Mouse (Mus musculus) hindbrain, postnatal 0 days (tissue): ENCODE data around the gene 2010111I01Rik. TPM values are rescaled to one million over a fixed set of nuclear protein-coding genes. Genes with fewer than 3 reads are reported as not detected.

Source experiments
- ATAC-seq: fragments of 200-750 bp; cut with Nextera tagmentation; 2 replicates; pipeline ENCODE4 v1.8.0; 2017; ENCODE audit warnings: mild to moderate bottlenecking, moderate TSS enrichment, moderate library complexity
- DNase-seq: peaks from one replicate; pipeline ENCODE4 v3.0.0-alpha.2; 2015; ENCODE audit warnings: low spot score
- H3K27ac ChIP-seq: fragments of 300-500 bp; sonication (generic); 2 replicates; pipeline ENCODE4 v1.5.1; 2014; ENCODE audit warnings: mild to moderate bottlenecking
- H3K27me3 ChIP-seq: fragments of 300-500 bp; sonication (generic); 2 replicates; pipeline ENCODE4 v1.6.1; 2014; ENCODE audit warnings: low read length, mixed read lengths; ENCODE audit not compliant: insufficient read depth
- H3K36me3 ChIP-seq: fragments of 300-500 bp; sonication (generic); 2 replicates; pipeline ENCODE4 v1.6.1; 2014; ENCODE audit warnings: low read length, mixed read lengths; ENCODE audit not compliant: insufficient read depth
- H3K4me1 ChIP-seq: fragments of 300-500 bp; sonication (generic); 2 replicates; pipeline ENCODE4 v1.6.1; 2014; ENCODE audit warnings: antibody characterized with exemption, low read length, mixed read lengths; ENCODE audit not compliant: insufficient read depth
- H3K4me2 ChIP-seq: fragments of 300-500 bp; sonication (generic); 2 replicates; pipeline ENCODE4 v1.6.1; 2014; ENCODE audit warnings: low read depth, mild to moderate bottlenecking, low read length, moderate library complexity, mixed read lengths
- H3K4me3 ChIP-seq: fragments of 300-500 bp; sonication (generic); 2 replicates; pipeline ENCODE4 v1.5.1; 2014; ENCODE audit warnings: low read length
- H3K9ac ChIP-seq: fragments of 300-500 bp; sonication (generic); replicated peaks from 2 replicates; pipeline ENCODE4 v1.6.1; 2014; ENCODE audit warnings: mild to moderate bottlenecking, low read length, moderate library complexity, mixed read lengths
- H3K9me3 ChIP-seq: fragments of 300-500 bp; sonication (generic); 2 replicates; pipeline ENCODE4 v1.6.1; 2016; ENCODE audit warnings: low read length, mixed read lengths
- CTCF ChIP-seq: IDR thresholded peaks from 2 replicates; pipeline ENCODE4 v1.5.1; 2016; ENCODE audit warnings: antibody characterized with exemption, control low read depth, low read depth
- WGBS: fragments of 180-500 bp; shearing (Covaris S2); extraction: QIAGEN DNeasy Blood & Tissue Kit; methylation state at CpG from one replicate; pipeline ENCODE4 v1.1.7; 2014; 5-methylcytosine and 5-hydroxymethylcytosine counted together
- microRNA counts: library from miRNA; unstranded; fragments of <30 nt; microRNA quantifications from one replicate; lab custom pipeline; 2015
- microRNA-seq, 2 experiments: library from miRNA; unstranded; fragments of <30 nt; microRNA quantifications; one replicate each; pipeline ENCODE4; 2016
- polyA plus RNA-seq: library from polyadenylated mRNA; unstranded; fragments of >200 nt; fragmentation: Nextera tagmentation; extraction: Ambion mirVana; gene quantifications from 2 replicates; pipeline ENCODE4 v1.2.1, GENCODE M21; 2015
- total RNA-seq: library from RNA; depleted of rRNA; stranded (reverse); fragments of >200 nt; gene quantifications from 2 replicates; pipeline ENCODE4 v1.2.3, GENCODE M21; 2014; rRNA removed

The 2010111I01Rik gene
- total and polyA plus RNA-seq, 2 experiments from 2014 or later, result 15.9 to 29.8 TPM

GRCm38 (mm10) chr13:63373460-63374166 lies 408.9 kb downstream of the 2010111I01Rik start:
- Histone ChIP-seq H3K4me3 (no peak overlapping the region), H3K4me2 (no peak overlapping the region), H3K27ac (no peak overlapping the region), H3K4me1 (no peaks in the 10 kb centered on the region), H3K27me3 (no peaks in the 10 kb centered on the region), H3K9ac (no peak overlapping the region), H3K36me3 (no peaks in the 10 kb centered on the region), H3K9me3 (no peaks in the 10 kb centered on the region)
- DNase-seq (no peak), ATAC-seq (no peak)
- no peak for TF ChIP-seq CTCF
- 91% methylated on average over 7 of the region's 7 CpGs for WGBS

MicroRNA genes within 50 kb of the gene (microRNA counts, 519-probe panel; counts per million panel counts)
- microRNA mmu-miR-23b (lab: Ali Mortazavi, UCI) (3,652 counts per million, percentile 63 among the panel's probes with 10 or more counts), microRNA mmu-miR-24 (lab: Ali Mortazavi, UCI) (3,421 counts per million, percentile 57 among the panel's probes with 10 or more counts), microRNA mmu-miR-27b (lab: Ali Mortazavi, UCI) (2,254 counts per million, percentile 32 among the panel's probes with 10 or more counts)

Small RNA genes lying within 50 kb of the gene (microRNA-seq; reads per million reads assigned to microRNA genes)
- 7,653 to 11,005 reads per million in 2 experiments for gene Mir23b
- gene Mir24-1, result 0 reads per million in 2 experiments
- 1,226 to 1,351 reads per million in 2 experiments for gene Mir27b
- 0 reads per million in 2 experiments for gene Mir3074-1

Other genes with a start within 250 kb of the 2010111I01Rik start
- 7.2 and 14.1 TPM in 2 replicates for gene Platr25, start 204.2 kb upstream of the 2010111I01Rik start, total RNA-seq
- 13.1 and 15.7 TPM in 2 replicates for gene Platr25, start 204.2 kb upstream of the 2010111I01Rik start, polyA plus RNA-seq
- 1.5 and 3.1 TPM in 2 replicates for gene Gm5141, start 179.1 kb upstream of the 2010111I01Rik start, total RNA-seq
- 4.3 and 4.8 TPM in 2 replicates for gene Gm5141, start 179.1 kb upstream of the 2010111I01Rik start, polyA plus RNA-seq
- 0.50 and 0.78 TPM in 2 replicates for gene Fbp2, start 106.5 kb upstream of the 2010111I01Rik start, total RNA-seq
- gene Fbp2, start 106.5 kb upstream of the 2010111I01Rik start, polyA plus RNA-seq, result 1.1 TPM in 2 replicates
- 2.1 TPM in 1 of 2 replicates, not detected in the other for gene Fbp1, start 76.6 kb upstream of the 2010111I01Rik start, total RNA-seq
- gene Fbp1, start 76.6 kb upstream of the 2010111I01Rik start, polyA plus RNA-seq, result 0.50 and 0.78 TPM in 2 replicates